Mouse (Mus musculus): ENCODE data around the gene Stom. TPM values are rescaled to one million over a fixed set of nuclear protein-coding genes. Genes with fewer than 3 reads are reported as not detected.

Stom gene
- polyA plus RNA-seq (2015; fragmentation: Illumina TruSeq; extraction: RNeasy Lipid Tissue Mini Kit (QIAGEN cat#74804); ENCODE audit: insufficient read depth, low read depth, low replicate concordance): 11.7 TPM

GRCm38 (mm10) chr2:35336388-35337280, at the start of gene Stom:
Stom (minus strand) TSS chr2:35336976.

GRCm38 (mm10) chr2:35367629-35368028, 30.9 kb upstream of the Stom start, which contains the start of gene 4930568D16Rik:
4930568D16Rik (minus strand) TSS chr2:35367729.

Other genes starting within 250 kb of the Stom start
- gene AI182371, start 235.4 kb downstream of the Stom start, polyA plus RNA-seq (2015; fragmentation: Illumina TruSeq; extraction: RNeasy Lipid Tissue Mini Kit (QIAGEN cat#74804); ENCODE audit: insufficient read depth, low read depth, low replicate concordance): 0.65 TPM
- 9.3 TPM for gene Cntrl, start 227.5 kb downstream of the Stom start, polyA plus RNA-seq (2015; fragmentation: Illumina TruSeq; extraction: RNeasy Lipid Tissue Mini Kit (QIAGEN cat#74804); ENCODE audit: insufficient read depth, low read depth, low replicate concordance)
- 23.1 TPM for gene Rab14, start 135.9 kb downstream of the Stom start, polyA plus RNA-seq (2015; fragmentation: Illumina TruSeq; extraction: RNeasy Lipid Tissue Mini Kit (QIAGEN cat#74804); ENCODE audit: insufficient read depth, low read depth, low replicate concordance)
- gene Gsn, start 80.6 kb downstream of the Stom start, polyA plus RNA-seq (2015; fragmentation: Illumina TruSeq; extraction: RNeasy Lipid Tissue Mini Kit (QIAGEN cat#74804); ENCODE audit: insufficient read depth, low read depth, low replicate concordance): 449 TPM
- not detected for gene 4930568D16Rik, start 30.8 kb upstream of the Stom start, polyA plus RNA-seq (2015; fragmentation: Illumina TruSeq; extraction: RNeasy Lipid Tissue Mini Kit (QIAGEN cat#74804); ENCODE audit: insufficient read depth, low read depth, low replicate concordance)
- gene 4930402F06Rik, start 60.2 kb upstream of the Stom start, polyA plus RNA-seq (2015; fragmentation: Illumina TruSeq; extraction: RNeasy Lipid Tissue Mini Kit (QIAGEN cat#74804); ENCODE audit: insufficient read depth, low read depth, low replicate concordance): not detected
- 13.9 TPM for gene Ggta1, start 126.3 kb upstream of the Stom start, polyA plus RNA-seq (2015; fragmentation: Illumina TruSeq; extraction: RNeasy Lipid Tissue Mini Kit (QIAGEN cat#74804); ENCODE audit: insufficient read depth, low read depth, low replicate concordance)
- 9.5 TPM for gene Dab2ip, start 221.3 kb upstream of the Stom start, polyA plus RNA-seq (2015; fragmentation: Illumina TruSeq; extraction: RNeasy Lipid Tissue Mini Kit (QIAGEN cat#74804); ENCODE audit: insufficient read depth, low read depth, low replicate concordance)

Measured in pancreas, adult 10 weeks (tissue).